Mouse (Mus musculus): ENCODE measurements around the gene Gm14137.

Gene Gm14137

DNA sequence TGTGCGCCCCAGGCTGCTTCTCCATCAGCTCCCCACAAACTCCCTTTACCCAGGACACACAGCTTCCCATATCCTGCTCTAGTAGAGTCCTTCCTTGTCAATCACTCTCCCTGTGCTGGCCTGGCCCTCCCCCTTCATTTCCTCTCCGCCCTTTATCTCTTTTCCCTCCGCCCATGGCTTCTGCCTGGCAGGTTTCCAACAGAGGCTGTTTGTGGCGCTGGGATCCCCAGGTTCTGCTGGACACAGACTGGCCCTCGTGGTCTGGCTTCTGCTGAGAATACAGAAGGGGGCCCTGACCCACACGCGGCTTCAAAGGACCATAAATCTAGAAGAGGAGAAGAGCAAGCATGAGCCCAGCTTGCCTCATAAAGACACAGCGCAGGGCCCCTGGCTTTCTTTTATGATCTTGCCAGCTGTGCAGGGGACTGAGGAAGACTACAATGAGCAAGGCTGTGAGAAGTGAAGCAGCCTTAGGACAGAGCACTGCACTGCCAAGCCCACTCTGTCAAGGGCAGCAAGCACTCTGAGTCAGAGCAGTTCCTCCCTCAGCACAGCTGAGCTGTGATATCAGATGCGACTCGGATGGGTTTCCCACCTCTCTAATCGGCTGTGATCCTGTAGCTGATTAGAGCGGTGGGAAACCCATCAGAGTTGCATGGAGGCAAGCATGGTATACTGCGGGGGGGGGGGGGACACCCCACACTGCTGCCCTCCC is 1.3 kb upstream of the Gm14137 start:
- DNase-seq (ENCODE audit: low spot score in 2 of 2): peak in 1 of 2 experiments; percentile 40

DNA sequence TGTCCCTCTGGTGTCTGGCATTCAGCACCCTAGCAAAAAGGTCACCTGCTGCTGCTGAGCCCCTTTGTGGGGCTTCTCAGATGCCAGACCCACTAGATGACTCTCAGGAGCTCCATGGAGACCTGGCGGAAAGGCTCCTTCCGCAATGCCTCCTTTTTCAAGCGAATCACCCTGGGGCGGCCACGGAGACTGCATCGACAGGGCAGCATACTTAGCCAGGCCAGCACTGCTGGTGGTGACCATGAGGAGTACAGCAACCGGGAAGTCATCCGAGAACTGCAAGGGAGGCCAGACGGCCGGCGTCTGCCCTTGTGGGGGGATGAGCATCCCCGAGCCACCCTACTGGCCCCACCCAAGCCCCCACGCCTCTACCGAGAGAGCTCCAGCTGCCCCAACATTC is 557 bp downstream of the Gm14137 start:
- DNase-seq (ENCODE audit: low spot score in 2 of 2): no peak

GRCm38 (mm10) chr2:119175614-119176013 is 1.3 kb downstream of the Gm14137 start:
- no peak for DNase-seq (ENCODE audit: low spot score in 2 of 2)

DNA sequence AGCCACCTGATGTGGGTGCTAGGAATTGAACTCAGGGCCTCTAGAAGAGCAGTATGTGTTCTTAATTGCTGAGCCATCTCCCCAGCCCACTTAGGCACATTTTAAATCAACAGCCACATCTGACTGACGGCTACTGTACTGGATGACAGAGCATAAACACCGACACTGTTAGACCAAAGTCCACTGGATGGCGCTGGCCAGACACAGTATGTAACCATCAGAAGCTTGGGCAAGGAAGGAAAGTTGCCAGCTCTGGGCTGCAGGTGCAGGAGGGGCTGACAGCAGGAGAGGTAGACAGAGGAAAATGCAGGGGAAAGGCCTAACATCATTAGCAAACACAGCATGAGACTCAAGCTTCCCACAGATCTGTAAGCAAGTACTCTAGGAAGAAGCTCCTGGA is 2.5 kb downstream of the Gm14137 start:
- DNase-seq (ENCODE audit: low spot score in 2 of 2): no peak

- DNase-seq (ENCODE audit: low spot score in 2 of 2): no peak
These were observed 3.2 kb downstream of the Gm14137 start for GRCm38 (mm10) chr2:119177384-119177939.

DNA sequence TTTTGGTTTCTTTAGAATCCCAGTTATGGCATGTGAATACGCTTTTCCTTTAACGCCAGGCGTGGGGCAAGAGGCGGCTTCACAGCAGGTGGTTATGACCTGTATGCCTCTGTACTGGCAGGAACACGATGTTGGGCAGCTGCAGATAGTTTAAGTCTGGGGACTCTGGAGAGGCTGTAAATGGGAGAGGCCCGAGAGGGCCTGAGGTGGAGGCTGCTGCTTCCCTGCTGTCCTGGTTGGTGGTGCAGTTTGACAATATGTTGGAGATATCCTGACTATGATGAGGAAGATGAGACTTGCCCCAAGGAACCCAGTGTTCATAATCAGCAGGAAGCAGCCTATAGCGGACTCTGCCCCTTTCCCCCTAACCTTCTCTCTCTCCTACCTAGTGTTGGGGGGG is 8.6 kb downstream of the Gm14137 start:
- DNase-seq (ENCODE audit: low spot score in 2 of 2): no peak

DNA sequence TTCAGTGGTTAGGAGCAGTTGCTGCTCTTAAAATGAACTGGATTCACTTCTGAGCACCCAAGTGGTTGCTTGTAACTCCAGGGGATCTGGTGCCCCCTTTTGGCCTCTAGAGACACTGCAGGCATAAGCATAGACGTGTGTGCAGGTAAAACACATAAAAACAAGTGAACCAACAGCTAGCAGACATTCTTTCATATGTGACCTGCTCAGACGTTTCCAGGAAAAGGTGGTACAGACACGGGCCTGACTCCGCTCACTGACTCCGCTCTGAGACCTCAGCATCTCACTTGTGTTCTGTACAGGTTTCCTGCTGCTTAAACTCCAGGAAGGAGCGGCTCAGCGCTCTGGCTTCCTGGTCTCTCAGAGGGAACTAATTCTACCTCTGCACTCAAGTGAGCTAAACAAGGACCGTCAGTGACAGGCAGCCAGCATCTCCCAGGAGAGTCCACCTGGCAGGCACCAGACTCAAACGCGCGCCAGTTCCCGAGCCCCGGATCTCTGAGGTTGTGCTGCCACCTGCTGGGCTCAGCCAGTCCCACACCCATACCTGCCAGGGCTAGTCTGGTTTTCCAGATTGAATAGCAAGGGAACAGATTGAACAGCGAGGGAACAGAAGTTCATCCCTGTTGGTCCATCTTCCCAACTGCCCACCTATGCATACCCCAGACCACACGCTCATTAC is 14.9 kb downstream of the Gm14137 start:
- peak; percentile 77 to 86 for DNase-seq (ENCODE audit: low spot score in 2 of 2)

GRCm38 (mm10) chr2:119190969-119191368 is 16.7 kb downstream of the Gm14137 start:
- no peak for DNase-seq (ENCODE audit: low spot score in 2 of 2)

DNA sequence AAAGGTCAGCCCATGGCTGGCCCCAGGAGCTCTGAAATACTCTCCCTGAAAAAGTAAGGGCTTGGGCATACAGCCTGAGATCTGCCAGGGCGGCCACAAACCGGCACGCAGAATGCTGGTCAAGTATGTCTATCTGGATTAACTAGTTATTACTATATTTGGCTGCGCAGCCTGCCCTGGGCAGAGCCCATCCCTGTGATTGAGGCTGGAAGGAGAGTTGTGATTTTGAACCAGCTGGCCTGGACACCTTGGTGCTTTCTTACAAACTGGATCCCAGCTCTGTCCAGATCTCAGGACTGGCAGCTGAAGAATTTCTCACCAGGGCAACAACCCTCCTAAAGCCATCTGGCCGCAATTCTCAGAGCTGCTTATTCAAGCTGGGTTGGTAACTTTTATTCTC is 19.8 kb downstream of the Gm14137 start:
- no peak for DNase-seq (ENCODE audit: low spot score in 2 of 2)

DNA sequence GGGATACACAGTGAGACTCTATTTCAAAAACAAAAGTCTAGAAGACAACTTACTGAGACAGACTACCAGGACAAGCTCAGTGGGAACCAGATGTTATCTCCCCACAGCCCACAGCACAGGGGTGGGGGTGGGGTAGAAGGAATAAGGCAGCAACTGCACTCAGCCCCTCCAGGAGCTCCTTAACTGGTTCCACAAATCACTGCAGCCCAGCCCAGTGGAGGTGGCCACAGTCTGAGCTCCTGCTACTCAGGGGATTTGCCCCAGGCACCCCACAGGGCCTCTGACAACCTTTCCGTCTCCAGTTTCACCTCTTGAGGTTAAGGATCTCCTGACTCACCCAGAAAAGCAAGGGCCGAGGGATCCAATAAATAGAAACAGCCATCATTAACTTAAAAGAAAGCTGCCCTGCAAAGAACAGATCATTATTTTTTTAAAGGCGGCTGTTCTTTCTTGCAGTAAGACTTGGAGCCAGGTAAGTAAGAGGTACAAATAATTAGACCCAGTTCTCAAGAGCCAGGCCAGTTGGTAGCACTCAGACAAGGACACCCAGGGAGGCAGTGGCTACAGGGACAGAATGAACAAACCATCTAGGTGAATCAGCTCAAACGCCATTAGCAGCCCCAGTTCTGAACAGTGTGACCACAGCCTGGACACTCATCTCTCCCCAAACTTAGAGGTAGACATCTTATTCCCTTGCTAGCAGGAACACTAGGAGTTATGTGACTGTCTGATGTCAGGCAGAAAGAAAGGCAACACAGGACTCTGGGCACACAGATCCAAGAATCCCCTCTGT is 22.2 kb downstream of the Gm14137 start:
- DNase-seq (ENCODE audit: low spot score in 2 of 2): peak in 1 of 2 experiments; percentile 18

DNA sequence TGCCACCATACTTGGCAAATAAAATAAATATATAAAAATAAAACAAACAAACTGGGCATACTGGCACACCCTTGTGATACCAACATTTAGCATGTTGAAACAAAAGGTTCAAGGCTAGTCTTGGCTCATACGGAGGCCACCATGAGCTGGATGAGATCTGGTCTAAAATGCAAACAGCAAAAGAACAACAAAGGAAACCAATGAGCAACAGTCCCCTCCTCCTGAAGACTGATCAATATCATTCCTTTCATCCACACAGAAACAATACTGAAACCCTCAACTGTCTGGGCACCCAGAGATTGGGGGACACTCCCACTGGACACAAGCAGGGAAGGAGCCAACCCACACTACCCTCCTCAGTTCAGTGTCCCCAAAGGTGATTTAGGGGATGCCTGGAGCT is 23.2 kb downstream of the Gm14137 start:
- DNase-seq (ENCODE audit: low spot score in 2 of 2): no peak

- no peak for DNase-seq (ENCODE audit: low spot score in 2 of 2)
These were observed 23.7 kb downstream of the Gm14137 start for GRCm38 (mm10) chr2:119198049-119198448.

GRCm38 (mm10) chr2:119198934-119199333 is 24.6 kb downstream of the Gm14137 start:
- no peak for DNase-seq (ENCODE audit: low spot score in 2 of 2)

- DNase-seq (ENCODE audit: low spot score in 2 of 2): peak in 1 of 2 experiments; percentile 43
These were observed 28.7 kb downstream of the Gm14137 start for GRCm38 (mm10) chr2:119202914-119203453.

DNA sequence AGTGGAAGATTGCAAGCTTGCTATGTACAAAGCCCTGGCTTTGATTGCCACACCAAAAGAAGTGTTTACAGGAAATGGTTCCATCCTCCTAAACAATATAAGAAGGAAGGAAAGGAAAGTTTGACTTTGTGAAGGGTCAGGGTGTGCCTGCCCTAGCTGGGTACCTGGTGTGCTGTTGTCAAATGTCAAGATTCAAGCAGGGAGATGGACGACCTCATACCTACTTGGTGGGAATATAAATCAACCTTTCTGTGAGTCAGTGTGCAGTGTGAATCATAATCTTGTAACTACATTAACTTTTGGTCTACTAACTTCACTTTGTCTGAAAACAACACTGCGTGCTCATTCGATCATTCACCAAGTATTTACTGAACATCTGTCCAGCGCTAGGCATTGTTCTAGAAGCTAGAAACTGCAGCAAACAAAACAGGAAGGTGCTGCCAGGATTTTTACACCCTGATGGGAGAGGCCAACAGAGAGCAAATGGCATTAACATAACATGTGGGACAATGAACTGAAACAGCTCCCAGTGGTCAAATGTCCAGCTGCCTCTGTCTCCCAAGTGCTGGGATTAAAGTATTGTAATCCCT is 29.7 kb downstream of the Gm14137 start:
- peak in 1 of 2 experiments; percentile 28 for DNase-seq (ENCODE audit: low spot score in 2 of 2)

DNA sequence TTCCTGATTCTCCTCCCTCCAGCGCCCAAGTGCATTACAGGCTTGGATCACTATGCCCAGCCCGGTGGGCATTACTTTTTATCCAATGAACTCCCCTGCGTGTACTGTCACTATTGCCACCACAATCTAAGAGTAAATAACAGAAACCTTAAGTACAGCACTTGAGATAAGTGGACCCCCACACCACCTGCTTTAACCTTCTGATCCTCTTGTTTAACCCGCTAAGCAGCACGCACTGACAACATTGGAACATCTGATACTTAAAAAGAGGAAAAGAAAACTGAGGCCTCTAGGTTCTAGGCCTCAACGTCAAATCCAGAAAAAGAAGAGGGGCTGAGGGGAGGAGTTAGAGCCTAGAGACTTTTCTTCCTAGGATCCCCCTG is 33.6 kb downstream of the Gm14137 start:
- DNase-seq (ENCODE audit: low spot score in 2 of 2): no peak

- DNase-seq (ENCODE audit: low spot score in 2 of 2): peak; percentile 89 to 97
These were observed 34.3 kb downstream of the Gm14137 start, which contains the start of the genes Zfyve19 and Dnajc17 for GRCm38 (mm10) chr2:119208344-119209175. Zfyve19 (plus strand) TSS chr2:119208617. Dnajc17 (minus strand) TSS chr2:119208795.

GRCm38 (mm10) chr2:119209176-119209507 is 34.8 kb downstream of the Gm14137 start:
- no peak for DNase-seq (ENCODE audit: low spot score in 2 of 2)
